Mouse (Mus musculus) ES-E14 (cell line): ENCODE data around the gene Ccdc9b. TPM values are rescaled to one million over a fixed set of nuclear protein-coding genes. Genes with fewer than 3 reads are reported as not detected.

Experiments used
- DNase-seq: peaks from one replicate; pipeline ENCODE4 v3.0.0-alpha.2; 2013; ENCODE audit warnings: low read depth, low spot score
- H3K27ac ChIP-seq: 2 replicates; pipeline ENCODE4 v1.5.1; 2012; ENCODE audit warnings: low read depth, mild to moderate bottlenecking, low read length, moderate library complexity, mixed read lengths; ENCODE audit not compliant: poor library complexity, insufficient read depth, severe bottlenecking
- H3K36me3 ChIP-seq: 2 replicates; pipeline ENCODE4 v1.6.1; 2012; ENCODE audit warnings: mild to moderate bottlenecking, low read length, moderate library complexity, mixed read lengths; ENCODE audit not compliant: control insufficient read depth, poor library complexity, insufficient read depth, severe bottlenecking
- H3K4me1 ChIP-seq, 2 experiments: fragments of 150-350 bp in 1 of 2; sonication (generic) in 1 of 2; 2 replicates each; pipeline ENCODE4 v1.6.1; 2012; ENCODE audit warnings: low read length in 2 of 2, mild to moderate bottlenecking in 1 of 2, mixed read lengths in 1 of 2; ENCODE audit not compliant: control insufficient read depth in 2 of 2, insufficient read depth in 2 of 2, poor library complexity in 1 of 2
- H3K4me3 ChIP-seq, 2 experiments: fragments of 150-350 bp in 1 of 2; sonication (generic) in 1 of 2; 2 replicates each; pipeline ENCODE4 v1.5.1; 2012; ENCODE audit warnings: low read length in 2 of 2, low read depth in 1 of 2, mild to moderate bottlenecking in 1 of 2, mixed read lengths in 1 of 2; ENCODE audit not compliant: insufficient read depth in 1 of 2, poor library complexity in 1 of 2, severe bottlenecking in 1 of 2
- H3K9ac ChIP-seq: 2 replicates; pipeline ENCODE4 v1.6.1; 2012; ENCODE audit warnings: low read depth, mild to moderate bottlenecking, low read length, mixed read lengths; ENCODE audit not compliant: poor library complexity, insufficient read depth, severe bottlenecking
- H3K9me3 ChIP-seq: fragments of 150-350 bp; sonication (generic); 2 replicates; pipeline ENCODE4 v1.6.1; 2012; ENCODE audit warnings: low read depth, mild to moderate bottlenecking, low read length; ENCODE audit not compliant: control insufficient read depth, insufficient read depth
- CHD2 ChIP-seq: IDR thresholded peaks from 2 replicates; pipeline ENCODE4 v1.6.1; 2014; ENCODE audit warnings: mild to moderate bottlenecking, low read depth, low read length, inconsistent platforms
- HCFC1 ChIP-seq: IDR thresholded peaks from 2 replicates; pipeline ENCODE4 v1.6.1; 2012; ENCODE audit warnings: low read length, inconsistent platforms, borderline replicate concordance; ENCODE audit not compliant: insufficient read depth
- MAFK ChIP-seq: IDR thresholded peaks from 2 replicates; pipeline ENCODE4 v1.6.1; 2014; ENCODE audit warnings: mild to moderate bottlenecking, low read depth, low read length, inconsistent platforms; ENCODE audit not compliant: insufficient read depth
- ZC3H11A ChIP-seq: IDR thresholded peaks from 2 replicates; pipeline ENCODE4 v1.6.1; 2012; ENCODE audit warnings: low read depth, mild to moderate bottlenecking, inconsistent platforms, low read length, borderline replicate concordance
- ZNF384 ChIP-seq: IDR thresholded peaks from 2 replicates; pipeline ENCODE4 v1.6.1; 2012; ENCODE audit warnings: low read depth, low read length, inconsistent platforms
- in situ Hi-C, 2 experiments: fragments of 600-800 bp; cut with MboI; formaldehyde crosslinking; loops; one replicate each; pipeline ENCODE4 v1.15.1; 2025; ENCODE audit warnings: low sequenced_read_pairs in 2 of 2, inconsistent platforms in 1 of 2; ENCODE audit not compliant: unreplicated experiment in 2 of 2
- total RNA-seq: library from RNA; depleted of rRNA; stranded (reverse); fragments of 300-350 nt; gene quantifications from 2 replicates; pipeline ENCODE4 v1.2.3, GENCODE M21; 2012

Gene Ccdc9b
- total RNA-seq, 1 experiment = 3.1 TPM

DNA sequence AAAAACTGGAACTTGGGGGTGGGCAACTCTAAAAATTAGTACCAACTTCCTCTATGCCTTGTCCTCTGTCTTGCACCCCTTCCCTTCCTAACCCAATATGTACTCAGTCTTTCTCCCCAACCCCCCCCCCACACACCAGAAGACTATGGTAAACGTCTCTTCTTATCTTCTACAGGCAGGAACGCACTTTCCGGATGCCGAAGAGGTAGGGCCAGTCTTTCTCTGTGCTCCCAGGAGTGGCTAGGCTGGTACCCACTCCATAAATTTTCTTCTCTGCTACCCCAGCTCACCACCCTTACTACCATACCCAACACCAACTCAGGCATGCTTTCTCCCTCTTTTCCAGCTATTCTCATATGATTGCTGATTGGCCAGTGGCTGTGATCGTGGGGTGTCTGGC, 24.1 kb upstream of the Ccdc9b start:
- peaks cover 0 to 8% of the 10 kb centered on the region in 2 experiments; a peak in 1 of 4 replicates for H3K4me1 ChIP-seq
- no peak overlapping the region for H3K27ac ChIP-seq
- H3K9me3 ChIP-seq = no peaks in the 10 kb centered on the region
- H3K4me3 ChIP-seq = no peak overlapping the region
- TF ChIP-seq MAFK (no peak), ZNF384 (no peak), HCFC1 (no peak)
- H3K9ac ChIP-seq = no peak overlapping the region
- no peaks in the 10 kb centered on the region for H3K36me3 ChIP-seq
- in situ Hi-C loops = no loop called here
- no peak for DNase-seq

DNA sequence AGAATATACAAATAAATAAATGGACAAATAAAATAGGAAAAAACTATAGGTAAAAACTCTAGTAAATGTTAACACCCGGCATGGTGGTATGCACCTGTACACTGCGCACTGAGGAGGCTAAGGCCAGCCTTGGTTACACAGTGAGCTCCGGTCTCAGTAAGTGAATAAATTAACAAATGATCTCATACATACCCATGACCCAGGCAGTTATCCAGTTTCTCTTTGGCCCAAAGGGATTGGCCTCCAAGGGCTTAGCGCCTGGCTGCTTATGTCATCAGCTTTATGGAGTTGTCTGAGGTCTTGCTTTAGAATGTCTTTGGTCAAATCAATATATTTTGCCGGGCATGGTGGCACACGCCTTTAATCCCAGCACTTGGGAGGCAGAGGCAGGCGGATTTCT, 21.2 kb upstream of the Ccdc9b start:
- no peaks in the 10 kb centered on the region for H3K4me1 ChIP-seq
- H3K9me3 ChIP-seq = no peaks in the 10 kb centered on the region
- H3K4me3 ChIP-seq = no peak overlapping the region
- H3K9ac ChIP-seq = no peak overlapping the region
- in situ Hi-C loops = no loop called here
- TF ChIP-seq MAFK (no peak), HCFC1 (no peak), ZNF384 (no peak), CHD2 (no peak), ZC3H11A (no peak)
- H3K27ac ChIP-seq = no peak overlapping the region
- no peaks in the 10 kb centered on the region for H3K36me3 ChIP-seq
- DNase-seq = no peak

- H3K9ac ChIP-seq = no peak overlapping the region
- no peaks in the 10 kb centered on the region for H3K4me1 ChIP-seq
These were observed 20.6 kb upstream of the Ccdc9b start for GRCm38 (mm10) chr2:118783093-118783492.

DNA sequence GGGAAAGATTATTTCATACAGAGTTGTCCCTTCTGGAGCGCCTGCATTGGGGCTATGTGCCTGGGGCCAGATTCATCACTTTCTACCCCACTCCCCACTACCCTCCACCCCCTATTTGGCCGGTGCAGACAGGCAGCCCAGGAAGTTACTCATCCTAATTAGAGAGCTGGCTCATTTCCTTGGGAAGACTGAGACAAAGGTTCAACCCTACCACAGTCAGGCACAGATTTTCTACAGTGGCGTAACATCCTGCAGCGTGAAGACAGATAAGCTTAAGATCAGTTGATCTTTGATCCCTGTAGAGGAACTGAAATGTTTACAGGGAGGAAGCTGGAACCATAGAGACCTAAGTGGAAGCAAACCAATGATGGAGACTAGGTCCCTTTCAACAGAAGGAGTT, 19.8 kb upstream of the Ccdc9b start:
- in situ Hi-C loops = no loop called here
- no peak for DNase-seq
- Histone ChIP-seq H3K27ac (no peak overlapping the region), H3K9ac (no peak overlapping the region), H3K36me3 (no peaks in the 10 kb centered on the region), H3K9me3 (no peaks in the 10 kb centered on the region), H3K4me1 (no peaks in the 10 kb centered on the region), H3K4me3 (no peak overlapping the region)
- no peak for TF ChIP-seq CHD2
- TF ChIP-seq HCFC1 = no peak
- TF ChIP-seq ZNF384 = no peak
- TF ChIP-seq ZC3H11A = no peak
- no peak for TF ChIP-seq MAFK

More at GRCm38 (mm10) chr2:118783093-118783492, 20.6 kb upstream of the Ccdc9b start:
- TF ChIP-seq HCFC1 (no peak), MAFK (no peak), CHD2 (no peak), ZNF384 (no peak), ZC3H11A (no peak)
- no peak for DNase-seq
- H3K27ac ChIP-seq = no peak overlapping the region
- no peaks in the 10 kb centered on the region for H3K9me3 ChIP-seq
- in situ Hi-C loops = no loop called here
- H3K36me3 ChIP-seq = no peaks in the 10 kb centered on the region
- H3K4me3 ChIP-seq = no peak overlapping the region

DNA sequence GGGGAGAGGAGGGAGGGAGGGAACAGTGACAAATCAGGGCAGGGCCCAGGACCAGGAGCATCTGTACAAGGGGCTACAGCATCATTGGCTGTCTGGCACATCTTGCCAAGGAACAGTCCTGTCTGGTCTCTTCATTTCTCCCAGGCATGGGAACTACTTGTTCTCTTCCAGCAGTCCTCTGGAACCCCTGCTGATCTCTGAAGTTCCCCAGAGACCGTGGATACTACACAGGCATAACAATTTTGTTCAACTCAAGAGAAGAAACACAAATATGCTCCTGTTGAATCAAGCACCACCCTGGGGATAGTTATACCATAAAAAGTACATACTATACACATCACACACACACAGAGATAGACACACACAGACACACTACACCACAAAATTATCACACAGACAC, 18.7 kb upstream of the Ccdc9b start:
- Histone ChIP-seq H3K9me3 (no peaks in the 10 kb centered on the region), H3K4me3 (no peak overlapping the region), H3K27ac (no peak overlapping the region), H3K4me1 (no peaks in the 10 kb centered on the region), H3K36me3 (no peaks in the 10 kb centered on the region), H3K9ac (no peak overlapping the region)
- TF ChIP-seq MAFK (no peak), ZNF384 (no peak), ZC3H11A (no peak), HCFC1 (no peak), CHD2 (no peak)
- DNase-seq = no peak
- in situ Hi-C loops = no loop called here
